Mouse (Mus musculus): ENCODE data around the gene E030018B13Rik.

E030018B13Rik gene

GRCm38 (mm10) chr7:63917693-63918092 is 1.0 kb downstream of the E030018B13Rik start:
- peak; percentile 81 for DNase-seq (ENCODE audit: low spot score)

GRCm38 (mm10) chr7:63918771-63919768 is 2.4 kb downstream of the E030018B13Rik start:
- DNase-seq (ENCODE audit: low spot score) = peak; percentile 88

GRCm38 (mm10) chr7:63921909-63922562 is 5.4 kb downstream of the E030018B13Rik start:
- no peak for DNase-seq (ENCODE audit: low spot score)

- DNase-seq (ENCODE audit: low spot score) = no peak
These were observed 5.9 kb downstream of the E030018B13Rik start for GRCm38 (mm10) chr7:63922571-63922970.

GRCm38 (mm10) chr7:63922975-63923374 is 6.3 kb downstream of the E030018B13Rik start:
- DNase-seq (ENCODE audit: low spot score) = no peak

- no peak for DNase-seq (ENCODE audit: low spot score)
These were observed 7.5 kb downstream of the E030018B13Rik start for GRCm38 (mm10) chr7:63924151-63924550.

GRCm38 (mm10) chr7:63924747-63925412 is 8.2 kb downstream of the E030018B13Rik start:
- DNase-seq (ENCODE audit: low spot score) = peak; percentile 90

GRCm38 (mm10) chr7:63925413-63926360 is 9.0 kb downstream of the E030018B13Rik start:
- DNase-seq (ENCODE audit: low spot score) = peak; percentile 90

GRCm38 (mm10) chr7:63926492-63926891 is 9.8 kb downstream of the E030018B13Rik start:
- DNase-seq (ENCODE audit: low spot score) = no peak

- DNase-seq (ENCODE audit: low spot score) = no peak
These were observed 10.5 kb downstream of the E030018B13Rik start for GRCm38 (mm10) chr7:63927121-63927520.

- no peak for DNase-seq (ENCODE audit: low spot score)
These were observed 12.4 kb downstream of the E030018B13Rik start for GRCm38 (mm10) chr7:63929080-63929479.

GRCm38 (mm10) chr7:63930132-63930531 is 13.5 kb downstream of the E030018B13Rik start:
- no peak for DNase-seq (ENCODE audit: low spot score)

GRCm38 (mm10) chr7:63930766-63931165 is 14.1 kb downstream of the E030018B13Rik start:
- no peak for DNase-seq (ENCODE audit: low spot score)

GRCm38 (mm10) chr7:63932461-63932860 is 15.8 kb downstream of the E030018B13Rik start:
- no peak for DNase-seq (ENCODE audit: low spot score)

- no peak for DNase-seq (ENCODE audit: low spot score)
These were observed 17.2 kb downstream of the E030018B13Rik start for GRCm38 (mm10) chr7:63933905-63934304.

GRCm38 (mm10) chr7:63934530-63934929 is 17.9 kb downstream of the E030018B13Rik start:
- DNase-seq (ENCODE audit: low spot score) = no peak

- no peak for DNase-seq (ENCODE audit: low spot score)
These were observed 19.1 kb downstream of the E030018B13Rik start for GRCm38 (mm10) chr7:63935809-63936187.

- DNase-seq (ENCODE audit: low spot score) = peak; percentile 94
These were observed 19.7 kb downstream of the E030018B13Rik start for GRCm38 (mm10) chr7:63936188-63936985.

- DNase-seq (ENCODE audit: low spot score) = no peak
These were observed 20.3 kb downstream of the E030018B13Rik start for GRCm38 (mm10) chr7:63936986-63937235.

GRCm38 (mm10) chr7:63937236-63938065 is 20.8 kb downstream of the E030018B13Rik start:
- peak; percentile 93 for DNase-seq (ENCODE audit: low spot score)
